Mouse (Mus musculus) heart, embryonic 16.5 days (tissue): Measurements from ENCODE around the gene Stoml2. TPM values are rescaled to one million over a fixed set of nuclear protein-coding genes. Genes with fewer than 3 reads are reported as not detected.

Experiments used
- ATAC-seq: fragments of 200-750 bp; cut with Nextera tagmentation; replicated peaks from 2 replicates; pipeline ENCODE4 v1.8.0; 2017; ENCODE audit warnings: moderate number of reproducible peaks; ENCODE audit not compliant: insufficient read depth, low FRiP score; ENCODE audit errors: extremely low read depth
- H3K27ac ChIP-seq: fragments of 300-500 bp; sonication (generic); 2 replicates; pipeline ENCODE4 v1.5.1; 2014; ENCODE audit warnings: mild to moderate bottlenecking, low read length, control low read depth, moderate library complexity
- H3K27me3 ChIP-seq: fragments of 300-500 bp; sonication (generic); 2 replicates; pipeline ENCODE4 v1.6.1; 2014; ENCODE audit warnings: low read length, mixed read lengths; ENCODE audit not compliant: control insufficient read depth, insufficient read depth
- H3K36me3 ChIP-seq: fragments of 300-500 bp; sonication (generic); 2 replicates; pipeline ENCODE4 v1.6.1; 2014; ENCODE audit not compliant: control insufficient read depth, insufficient read depth
- H3K4me1 ChIP-seq: fragments of 300-500 bp; sonication (generic); 2 replicates; pipeline ENCODE4 v1.6.1; 2014; ENCODE audit warnings: low read length, mixed read lengths; ENCODE audit not compliant: control insufficient read depth, insufficient read depth
- H3K4me2 ChIP-seq: fragments of 300-500 bp; sonication (generic); 2 replicates; pipeline ENCODE4 v1.6.1; 2014; ENCODE audit warnings: low read depth, mild to moderate bottlenecking, control low read depth, low read length
- H3K4me3 ChIP-seq: fragments of 300-500 bp; sonication (generic); 2 replicates; pipeline ENCODE4 v1.5.1; 2014; ENCODE audit warnings: mild to moderate bottlenecking, control low read depth, low read length
- H3K9ac ChIP-seq: fragments of 300-500 bp; sonication (generic); 2 replicates; pipeline ENCODE4 v1.6.1; 2014; ENCODE audit warnings: low read length, control low read depth
- H3K9me3 ChIP-seq: fragments of 300-500 bp; sonication (generic); replicated peaks from 2 replicates; pipeline ENCODE4 v1.6.1; 2016; ENCODE audit warnings: low read length; ENCODE audit not compliant: control insufficient read depth
- WGBS: fragments of 180-500 bp; shearing (Covaris S2); extraction: QIAGEN DNeasy Blood & Tissue Kit; methylation state at CpG from one replicate; pipeline ENCODE4 v1.1.7; 2014; 5-methylcytosine and 5-hydroxymethylcytosine counted together
- polyA plus RNA-seq: library from polyadenylated mRNA; unstranded; fragments of >200 nt; fragmentation: Nextera tagmentation; extraction: Ambion mirVana; gene quantifications from 2 replicates; pipeline ENCODE4 v1.2.1, GENCODE M21; 2015

Gene Stoml2
- polyA plus RNA-seq, 1 experiment from 2014 or later: 222 TPM

DNA sequence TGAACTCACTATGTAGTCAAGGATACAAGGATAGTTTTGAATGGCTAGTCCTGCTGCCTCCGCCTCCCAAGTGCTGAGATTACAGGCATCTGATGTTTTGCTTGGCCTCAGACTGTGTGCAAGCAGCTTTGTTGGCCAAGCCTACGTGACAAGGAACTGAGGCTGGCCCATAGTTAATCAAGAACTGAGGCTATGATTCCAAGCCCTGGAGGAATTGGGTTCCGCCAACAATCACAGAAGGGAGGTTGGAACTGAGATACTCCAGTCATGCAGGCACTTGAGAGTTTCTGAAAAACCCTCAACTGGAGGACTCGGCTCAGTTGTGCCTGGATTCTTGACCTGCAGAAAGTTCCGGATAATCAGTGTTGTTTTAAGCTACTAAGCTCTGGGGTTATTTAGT lies 26.1 kb upstream of the Stoml2 start:
- H3K9ac ChIP-seq: no peak overlapping the region
- ATAC-seq: no peak
- WGBS: 74% methylated on average over 5 of the region's 5 CpGs

DNA sequence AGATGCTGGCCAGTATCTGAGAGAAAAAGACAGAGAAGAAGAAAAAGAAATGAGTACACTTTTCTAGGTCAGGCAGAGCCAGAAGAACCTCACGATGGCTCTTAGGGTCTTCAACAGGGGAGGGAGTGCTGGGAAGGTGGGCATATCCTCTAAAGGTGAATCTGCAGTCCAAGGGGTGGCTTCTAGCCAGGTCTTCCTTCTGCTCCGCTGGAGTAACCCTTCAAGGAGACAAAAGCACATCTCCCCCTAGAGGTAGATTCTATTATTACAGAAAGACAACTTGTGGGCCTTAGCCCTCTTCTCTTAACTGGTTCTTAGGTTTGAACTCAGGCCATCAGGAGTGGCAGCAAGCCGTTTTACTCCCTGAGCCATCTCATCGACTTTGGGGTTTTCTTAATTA lies 21.1 kb upstream of the Stoml2 start:
- Histone ChIP-seq H3K4me2 (no peak overlapping the region), H3K9me3 (no peaks in the 10 kb centered on the region), H3K4me3 (no peak overlapping the region), H3K27ac (no peak overlapping the region), H3K9ac (no peak overlapping the region), H3K4me1 (no peaks in the 10 kb centered on the region), H3K27me3 (no peaks in the 10 kb centered on the region), H3K36me3 (no peaks in the 10 kb centered on the region)
- WGBS: 10% methylated on average over 4 of the region's 4 CpGs
- ATAC-seq: 0 out of 2 replicates have a peak, but pooled peaks have one; percentile 45

More for the DNA sequence above, 26.1 kb upstream of the Stoml2 start:
- Histone ChIP-seq H3K36me3 (no peaks in the 10 kb centered on the region), H3K9me3 (no peaks in the 10 kb centered on the region), H3K27ac (no peak overlapping the region), H3K4me1 (peaks cover 12% of the 10 kb centered on the region), H3K4me2 (no peak overlapping the region), H3K27me3 (no peaks in the 10 kb centered on the region), H3K4me3 (no peak overlapping the region)

DNA sequence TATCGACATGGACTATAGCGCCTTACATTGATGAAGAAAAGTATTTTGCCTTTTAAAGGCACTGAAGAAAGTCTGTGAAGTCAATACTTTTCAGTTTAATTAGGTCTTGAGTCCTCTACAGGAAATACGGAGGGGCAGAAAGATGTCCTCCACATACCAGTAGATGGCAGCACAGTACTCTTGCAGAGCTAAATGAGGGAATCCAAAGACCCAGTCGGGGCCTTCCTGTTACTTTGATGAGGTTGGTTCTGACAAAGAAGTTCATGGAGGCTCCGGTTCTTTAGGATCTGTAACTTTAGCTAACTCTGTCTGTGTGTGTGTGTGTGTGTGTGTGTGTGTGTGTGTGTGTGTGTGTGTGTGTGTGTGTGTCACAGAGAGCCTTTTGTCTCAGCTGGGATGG lies 15.7 kb upstream of the Stoml2 start:
- no peak for ATAC-seq
- 4% methylated on average over 5 of the region's 5 CpGs for WGBS
- H3K4me3 ChIP-seq: no peak overlapping the region

DNA sequence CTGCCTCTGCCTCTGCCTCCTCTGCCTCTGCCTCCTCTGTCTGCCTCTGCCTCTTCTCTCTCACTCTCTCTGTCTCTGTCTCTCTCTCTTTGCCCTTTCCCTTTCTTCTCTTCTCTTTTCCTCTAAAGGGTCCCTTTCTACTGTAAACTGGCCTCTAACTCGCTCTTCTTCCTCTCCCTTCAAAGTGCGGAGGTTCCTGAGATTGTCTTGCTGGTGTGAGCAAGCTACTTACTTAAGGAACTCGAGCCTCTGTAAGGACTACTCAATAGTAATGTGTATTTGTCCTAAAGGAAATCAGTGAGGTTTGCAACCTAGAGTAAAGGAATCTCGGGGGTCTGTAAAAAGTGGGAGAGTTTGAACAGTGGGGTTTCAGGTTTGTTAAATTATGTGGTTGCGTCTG lies 15.1 kb upstream of the Stoml2 start:
- no peaks in the 10 kb centered on the region for H3K9me3 ChIP-seq
- no peak for ATAC-seq
- no peak overlapping the region for H3K4me3 ChIP-seq
- 57% methylated on average over 5 of the region's 5 CpGs for WGBS
- H3K27me3 ChIP-seq: no peaks in the 10 kb centered on the region
- H3K36me3 ChIP-seq: no peaks in the 10 kb centered on the region
- H3K9ac ChIP-seq: no peak overlapping the region
- H3K4me2 ChIP-seq: peak overlapping the region; percentile 80
- peaks cover 22% of the 10 kb centered on the region for H3K4me1 ChIP-seq
- H3K27ac ChIP-seq: no peak overlapping the region

More for the DNA sequence above, 15.7 kb upstream of the Stoml2 start:
- Histone ChIP-seq H3K4me2 (no peak overlapping the region), H3K27ac (no peak overlapping the region), H3K4me1 (peaks cover 22% of the 10 kb centered on the region), H3K27me3 (no peaks in the 10 kb centered on the region), H3K9ac (no peak overlapping the region), H3K36me3 (no peaks in the 10 kb centered on the region), H3K9me3 (no peaks in the 10 kb centered on the region)

DNA sequence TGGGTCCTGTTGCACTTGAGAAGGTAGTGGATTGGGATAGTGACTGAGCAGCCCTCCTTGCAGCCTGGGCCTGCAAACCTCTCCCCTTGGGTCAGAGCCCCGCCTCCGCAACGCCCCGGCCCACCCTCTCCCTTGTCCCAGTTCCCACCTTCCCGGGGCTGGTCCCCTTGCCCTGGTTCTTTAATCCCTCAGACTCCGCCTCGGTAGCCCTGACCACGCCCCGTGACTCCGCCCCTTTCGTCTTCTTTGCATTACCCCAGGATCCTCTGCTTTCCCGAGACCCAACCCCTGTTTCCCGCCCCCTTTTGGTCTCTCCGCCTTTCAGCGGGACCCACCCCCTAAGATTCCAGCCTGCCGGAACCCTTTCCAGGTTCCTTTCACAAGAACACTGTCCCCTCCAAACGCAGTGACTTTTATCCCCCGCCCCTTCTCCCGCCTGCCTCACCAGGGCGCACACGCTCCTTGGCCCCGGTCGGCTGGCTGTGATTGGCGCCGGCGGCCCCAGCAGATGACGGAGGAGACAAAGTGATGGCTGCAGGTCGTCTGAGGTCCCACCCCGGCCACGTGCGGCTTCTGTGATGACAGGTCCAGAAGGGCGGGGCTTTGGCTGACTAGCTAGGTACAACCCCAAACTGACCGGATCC lies 14.3 kb upstream of the Stoml2 start, which contains the start of gene Fam214b:
Gene Fam214b, minus strand, starts transcription at position 562 of the 644 bp plus-strand sequence.
- Histone ChIP-seq H3K4me2 (peak within 1 kb of the TSS; percentile 80), H3K27ac (peak within 1 kb of the TSS; percentile 81), H3K9me3 (no peaks in the 10 kb centered on the region), H3K4me3 (peak within 1 kb of the TSS; percentile 80), H3K36me3 (no peaks in the 10 kb centered on the region), H3K4me1 (peaks cover 22% of the 10 kb centered on the region), H3K9ac (peak within 1 kb of the TSS; percentile 74), H3K27me3 (no peaks in the 10 kb centered on the region)
- ATAC-seq: peak; percentile 94
- WGBS: 1% methylated on average over 33 of the region's 33 CpGs

DNA sequence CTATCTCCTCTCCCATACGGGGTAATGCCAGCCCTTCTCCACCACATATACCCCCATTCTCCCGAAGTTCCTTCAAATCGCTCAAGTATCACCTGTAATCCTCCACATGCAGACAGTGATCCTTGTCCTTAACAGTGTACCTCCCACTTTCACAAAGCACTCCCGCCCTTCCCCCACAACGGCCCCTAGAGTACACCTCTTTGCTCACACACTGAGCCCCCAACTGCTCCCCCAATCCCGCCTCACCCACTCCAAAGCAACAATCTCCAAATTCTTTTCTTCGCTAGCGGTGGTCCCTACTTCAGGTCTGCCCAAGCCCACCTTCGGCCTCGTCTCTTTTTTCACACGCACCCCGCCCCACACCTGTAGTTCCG lies 13.8 kb upstream of the Stoml2 start:
- Histone ChIP-seq H3K4me1 (peaks cover 25% of the 10 kb centered on the region), H3K27ac (peak overlapping the region; percentile 76), H3K4me2 (peak overlapping the region; percentile 80), H3K36me3 (no peaks in the 10 kb centered on the region), H3K9me3 (no peaks in the 10 kb centered on the region), H3K4me3 (peak overlapping the region; percentile 80), H3K27me3 (no peaks in the 10 kb centered on the region), H3K9ac (peak overlapping the region; percentile 50)
- WGBS: 6% methylated on average over 13 of the region's 13 CpGs
- ATAC-seq: 0 out of 2 replicates have a peak, but pooled peaks have one; percentile 0

DNA sequence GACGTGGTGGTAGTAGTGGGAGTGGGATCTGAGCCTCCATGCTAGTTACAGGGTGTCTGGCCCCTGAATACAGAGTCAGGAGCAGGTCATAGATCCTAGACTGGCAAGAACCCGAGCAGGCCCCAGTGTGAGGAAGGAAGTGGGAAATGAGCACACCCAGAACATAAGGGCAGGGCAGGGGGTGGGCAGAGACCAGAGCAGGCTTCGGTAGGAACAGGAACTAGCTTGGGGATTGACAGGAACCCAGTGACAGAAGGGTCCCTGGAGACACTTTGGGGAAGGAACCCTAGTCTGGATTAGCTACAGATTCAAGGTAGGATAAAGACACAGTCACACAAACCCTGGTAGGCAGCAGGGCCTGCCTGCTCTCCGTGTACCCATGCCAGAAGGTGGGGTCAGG lies 13.2 kb upstream of the Stoml2 start:
- Histone ChIP-seq H3K9ac (peak overlapping the region; percentile 39), H3K9me3 (no peaks in the 10 kb centered on the region), H3K27ac (peak overlapping the region; percentile 76), H3K4me2 (peak overlapping the region; percentile 80), H3K4me1 (peaks cover 25% of the 10 kb centered on the region), H3K36me3 (no peaks in the 10 kb centered on the region), H3K27me3 (no peaks in the 10 kb centered on the region), H3K4me3 (peak overlapping the region; percentile 80)
- 30% methylated on average over 4 of the region's 4 CpGs for WGBS
- ATAC-seq: no peak

DNA sequence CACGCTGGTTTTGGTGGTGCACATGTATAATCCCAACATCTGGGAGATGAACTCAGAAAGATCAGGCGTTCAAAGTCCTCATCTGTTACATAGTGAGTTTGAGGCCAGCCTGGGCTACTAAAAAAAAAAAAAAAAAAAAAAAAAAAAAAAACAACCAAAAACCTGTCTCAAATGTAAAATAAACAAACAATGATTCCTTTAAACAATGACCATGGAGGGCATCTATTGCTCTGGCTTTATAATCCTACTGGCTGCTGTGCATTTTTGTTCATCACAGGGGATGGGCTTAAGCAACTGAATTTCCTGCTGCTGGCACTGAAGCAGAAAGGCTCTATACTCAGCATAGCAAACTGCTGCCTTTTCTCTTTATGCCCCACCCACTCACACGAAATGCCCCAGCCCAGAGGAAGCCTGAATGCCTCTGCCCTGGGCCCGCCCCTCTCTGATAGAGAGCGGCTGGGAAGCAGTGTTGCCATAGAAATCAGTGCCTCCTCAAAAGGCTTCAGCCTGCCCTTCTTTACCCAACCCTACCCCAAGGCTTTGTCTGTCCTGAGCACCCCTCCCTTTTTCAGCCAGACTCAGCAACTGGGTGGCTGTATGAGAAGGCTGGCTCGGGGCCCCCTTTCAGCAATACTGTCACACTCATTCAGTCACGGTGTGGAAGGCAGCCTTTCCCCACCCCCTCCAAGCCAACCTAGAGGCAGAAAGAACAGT lies 12.3 kb upstream of the Stoml2 start:
- Histone ChIP-seq H3K27me3 (no peaks in the 10 kb centered on the region), H3K4me3 (peak overlapping the region; percentile 11; the same call in 1 of the 2 replicates), H3K9me3 (no peaks in the 10 kb centered on the region), H3K4me2 (peak overlapping the region; percentile 80), H3K27ac (peak overlapping the region; percentile 76), H3K4me1 (peaks cover 34% of the 10 kb centered on the region), H3K9ac (peak overlapping the region; percentile 39), H3K36me3 (no peaks in the 10 kb centered on the region)
- no peak for ATAC-seq
- WGBS: 17% methylated on average over 7 of the region's 7 CpGs

DNA sequence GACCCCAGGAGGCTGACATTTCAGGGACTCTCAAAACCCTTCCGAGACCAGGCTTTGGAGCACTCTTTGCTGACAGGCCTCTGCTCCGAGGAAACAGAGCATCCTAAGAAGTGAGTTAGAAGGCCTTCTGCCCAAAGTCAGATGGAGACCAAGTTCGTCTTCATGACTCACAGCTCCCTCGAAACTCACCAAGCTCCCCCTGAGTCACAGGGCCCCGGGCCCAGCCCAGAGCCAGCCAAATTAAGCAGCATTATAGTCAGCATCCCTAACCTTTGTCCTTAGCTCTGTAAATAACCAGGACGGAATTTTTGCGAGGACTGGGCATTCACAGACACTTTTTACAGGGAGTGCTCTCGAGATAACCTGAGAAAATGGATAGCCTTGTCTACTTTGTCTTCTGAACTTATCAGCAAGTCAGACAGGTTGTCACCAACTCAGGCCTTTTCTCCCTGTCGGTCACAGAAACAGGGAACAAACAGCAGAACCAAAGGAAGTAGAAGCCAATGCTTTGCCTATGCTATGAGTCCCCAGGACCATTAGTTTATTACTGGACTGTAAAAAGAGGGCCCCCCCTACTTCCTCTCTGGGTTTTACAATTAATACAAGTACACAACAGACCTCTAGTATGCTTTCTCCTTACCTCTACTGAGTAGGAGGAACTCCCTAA lies 9.5 kb upstream of the Stoml2 start:
- H3K27me3 ChIP-seq: no peaks in the 10 kb centered on the region
- 54% methylated on average over 9 of the region's 9 CpGs for WGBS

More for the DNA sequence above, 9.5 kb upstream of the Stoml2 start:
- Histone ChIP-seq H3K9ac (no peak overlapping the region), H3K4me1 (peaks cover 38% of the 10 kb centered on the region), H3K9me3 (no peaks in the 10 kb centered on the region), H3K4me2 (no peak overlapping the region), H3K36me3 (peaks cover 7% of the 10 kb centered on the region), H3K4me3 (no peak overlapping the region), H3K27ac (0 out of 2 replicates have a peak overlapping the region, but pooled peaks have one; percentile 9)
- ATAC-seq: no peak
